In genomic region chr1:86633840-86634750, GRCm38 (mm10) we compare ENCODE assay signal across 9 mouse cellular contexts. TPM values are rescaled to one million over a fixed set of nuclear protein-coding genes. Genes with fewer than 3 reads are reported as not detected.
DNase-seq lines count a peak whose midpoint lies in the region; ATAC-seq and TF ChIP-seq lines count a peak whose summit lies in the region.
"Had no signal": no experiment of that assay in that cellular context is flagged by ENCODE, and none has a peak within 500 bp of the region (broad histone marks: within the 10 kb centered on the region; RNA-seq: fewer than 3 reads in every experiment).

No protein-coding gene starts in this region.

- no peak overlapping the region for H3K4me3 ChIP-seq in lung, embryonic 14.5 days (ENCODE audit: low read depth, low read length)
- H3K4me3 ChIP-seq in lung, postnatal 0 days (ENCODE audit: low read depth, low read length), result no peak overlapping the region
- peak overlapping the region; percentile 14; the same call in 1 of the 2 replicates for H3K4me3 ChIP-seq in forebrain, embryonic 16.5 days (replicated peaks; ENCODE audit: low read length)
- no peak overlapping the region for H3K4me3 ChIP-seq in limb, embryonic 14.5 days (replicated peaks; ENCODE audit: low read length)
- H3K4me3 ChIP-seq in olfactory bulb, adult 2 months (ENCODE audit: insufficient read depth, low read depth, low read length), result no peak overlapping the region
- no peak overlapping the region for H3K4me3 ChIP-seq in intestine, embryonic 16.5 days (ENCODE audit: low read length)

- H3K4me2 ChIP-seq in lung, embryonic 14.5 days, result peak overlapping the region; percentile 38; the same call in 1 of the 2 replicates
- H3K4me2 ChIP-seq in lung, postnatal 0 days (replicated peaks; ENCODE audit: low read depth, low read length), result no peak overlapping the region
- peak overlapping the region; percentile 43 for H3K4me2 ChIP-seq in forebrain, embryonic 16.5 days (ENCODE audit: low read length)
- H3K4me2 ChIP-seq in limb, embryonic 14.5 days (replicated peaks; ENCODE audit: low read depth, low read length, severe bottlenecking), result no peak overlapping the region; the same call in 1 of the 2 replicates
- no peak overlapping the region for H3K4me2 ChIP-seq in intestine, embryonic 16.5 days (ENCODE audit: low read depth, low read length)

- TF ChIP-seq EP300 in lung, postnatal 0 days (IDR thresholded peaks at IDR 0.05), result no peak

- TF ChIP-seq CTCF in lung, embryonic 14.5 days (IDR thresholded peaks at IDR 0.05; ENCODE audit: low read depth), result no peak
- TF ChIP-seq CTCF in lung, postnatal 0 days (IDR thresholded peaks at IDR 0.05), result no peak
- TF ChIP-seq CTCF in olfactory bulb, adult 2 months (IDR thresholded peaks at IDR 0.05; ENCODE audit: insufficient read depth, low read depth, low read length), result no peak

- H3K27ac ChIP-seq in lung, embryonic 14.5 days (ENCODE audit: low read depth), result no peak overlapping the region
- H3K27ac ChIP-seq in lung, postnatal 0 days (ENCODE audit: low read length), result no peak overlapping the region
- peak overlapping the region; percentile 37 for H3K27ac ChIP-seq in forebrain, embryonic 16.5 days (ENCODE audit: low read length)
- no peak overlapping the region for H3K27ac ChIP-seq in limb, embryonic 14.5 days (replicated peaks; ENCODE audit: low read depth, low read length)
- peak overlapping the region; percentile 9; the same call in 1 of the 2 replicates for H3K27ac ChIP-seq in olfactory bulb, adult 2 months (ENCODE audit: insufficient read depth, low read depth, low read length)
- no peak overlapping the region for H3K27ac ChIP-seq in intestine, embryonic 16.5 days (ENCODE audit: low read length)

- TF ChIP-seq POLR2A in limb, embryonic 14.5 days (IDR thresholded peaks at IDR 0.05; ENCODE audit: borderline replicate concordance, extremely low read depth, insufficient read depth, insufficient read length), result no peak
- no peak for TF ChIP-seq POLR2A in olfactory bulb, adult 2 months (IDR thresholded peaks at IDR 0.05; ENCODE audit: insufficient read depth, low read depth, low read length)

- no peaks in the 10 kb centered on the region for H3K27me3 ChIP-seq in lung, embryonic 14.5 days (ENCODE audit: insufficient read depth, low read length)
- no peaks in the 10 kb centered on the region for H3K27me3 ChIP-seq in lung, postnatal 0 days (replicated peaks; ENCODE audit: insufficient read depth, low read length)
- H3K27me3 ChIP-seq in forebrain, embryonic 16.5 days (replicated peaks; ENCODE audit: control insufficient read depth, insufficient read depth, low read length), result no peaks in the 10 kb centered on the region
- H3K27me3 ChIP-seq in limb, embryonic 14.5 days (ENCODE audit: control insufficient read depth, insufficient read depth, low read length), result no peaks in the 10 kb centered on the region
- H3K27me3 ChIP-seq in intestine, embryonic 16.5 days (replicated peaks; ENCODE audit: control insufficient read depth, insufficient read depth, low read length), result no peaks in the 10 kb centered on the region

- H3K36me3 ChIP-seq in lung, embryonic 14.5 days (ENCODE audit: insufficient read depth), result no peaks in the 10 kb centered on the region
- no peaks in the 10 kb centered on the region for H3K36me3 ChIP-seq in lung, postnatal 0 days (ENCODE audit: insufficient read depth, low read length)
- H3K36me3 ChIP-seq in forebrain, embryonic 16.5 days (ENCODE audit: control insufficient read depth, insufficient read depth), result no peaks in the 10 kb centered on the region
- no peaks in the 10 kb centered on the region for H3K36me3 ChIP-seq in limb, embryonic 14.5 days (ENCODE audit: control insufficient read depth, insufficient read depth, low read length)
- no peaks in the 10 kb centered on the region for H3K36me3 ChIP-seq in intestine, embryonic 16.5 days (ENCODE audit: control insufficient read depth, insufficient read depth, low read length)

- no peaks in the 10 kb centered on the region for H3K4me1 ChIP-seq in lung, embryonic 14.5 days (ENCODE audit: insufficient read depth)
- H3K4me1 ChIP-seq in lung, postnatal 0 days (ENCODE audit: insufficient read depth, low read depth, low read length), result no peaks in the 10 kb centered on the region
- H3K4me1 ChIP-seq in forebrain, embryonic 16.5 days (replicated peaks; ENCODE audit: control insufficient read depth, insufficient read depth, low read length), result 0 out of 2 replicates have a peak, but pooled peaks cover 4% of the 10 kb centered on the region
- peaks cover 13% of the 10 kb centered on the region for H3K4me1 ChIP-seq in limb, embryonic 14.5 days (ENCODE audit: control insufficient read depth, insufficient read depth, low read length)
- H3K4me1 ChIP-seq in olfactory bulb, adult 2 months (ENCODE audit: control insufficient read depth, insufficient read depth, low read length), result peaks cover 16% of the 10 kb centered on the region
- H3K4me1 ChIP-seq in intestine, embryonic 16.5 days (ENCODE audit: control insufficient read depth, insufficient read depth, low read length), result peaks cover 16% of the 10 kb centered on the region

- WGBS in lung, embryonic 14.5 days, result 51% methylated on average over 7 of the region's 7 CpGs
- 64% methylated on average over 7 of the region's 7 CpGs for WGBS in lung, postnatal 0 days
- 48% methylated on average over 7 of the region's 7 CpGs for WGBS in forebrain, embryonic 16.5 days
- WGBS in limb, embryonic 14.5 days, result 65% methylated on average over 7 of the region's 7 CpGs
- WGBS in olfactory bulb, adult 2 months, result 52% methylated on average over 7 of the region's 7 CpGs
- 62% methylated on average over 7 of the region's 7 CpGs for WGBS in intestine, embryonic 16.5 days

- H3K9ac ChIP-seq in lung, embryonic 14.5 days, result no peak overlapping the region
- H3K9ac ChIP-seq in lung, postnatal 0 days (replicated peaks; ENCODE audit: low read depth), result no peak overlapping the region
- no peak overlapping the region for H3K9ac ChIP-seq in forebrain, embryonic 16.5 days (replicated peaks; ENCODE audit: low read depth, low read length)
- no peak overlapping the region for H3K9ac ChIP-seq in limb, embryonic 14.5 days (ENCODE audit: low read depth, low read length, severe bottlenecking)
- H3K9ac ChIP-seq in intestine, embryonic 16.5 days (ENCODE audit: low read depth, low read length), result no peak overlapping the region

- no peaks in the 10 kb centered on the region for H3K9me3 ChIP-seq in lung, embryonic 14.5 days (ENCODE audit: low read depth, low read length)
- no peaks in the 10 kb centered on the region for H3K9me3 ChIP-seq in lung, postnatal 0 days (ENCODE audit: low read length)
- H3K9me3 ChIP-seq in forebrain, embryonic 16.5 days (ENCODE audit: control insufficient read depth, low read length), result no peaks in the 10 kb centered on the region
- H3K9me3 ChIP-seq in limb, embryonic 14.5 days (ENCODE audit: control insufficient read depth, low read length), result no peaks in the 10 kb centered on the region
- H3K9me3 ChIP-seq in intestine, embryonic 16.5 days (ENCODE audit: control insufficient read depth, low read length), result no peaks in the 10 kb centered on the region

- ATAC-seq in lung, embryonic 14.5 days (ENCODE audit: insufficient read depth), result no peak
- ATAC-seq in lung, postnatal 0 days, result no peak
- peak; percentile 62 for ATAC-seq in forebrain, embryonic 16.5 days
- ATAC-seq in limb, embryonic 14.5 days (ENCODE audit: low FRiP score, low read depth), result 0 out of 2 replicates have a peak, but pooled peaks have one; percentile 50
- no peak for ATAC-seq in intestine, embryonic 16.5 days

- no peak for DNase-seq in lung, embryonic 14.5 days
- no peak for DNase-seq in lung, postnatal 0 days (ENCODE audit: low spot score)
- peak; percentile 14 for DNase-seq in limb, embryonic 14.5 days (ENCODE audit: low spot score)
- DNase-seq in T-cell, adult 2 months (ENCODE audit: low spot score), result no peak
- no peak for DNase-seq in gastrocnemius, postnatal 10 days
- DNase-seq: adrenal gland, postnatal 10 days had no signal

RNA-seq across cellular contexts. Expression of gene Nppc, which starts 36.3 kb away (rescaled TPM):
- 0.29 TPM in 1 of 2 replicates, not detected in the other for polyA plus RNA-seq in lung, embryonic 14.5 days (2014; fragmentation: Nextera tagmentation; extraction: Ambion mirVana)
- 4.0 and 4.6 TPM in 2 replicates for polyA plus RNA-seq in lung, postnatal 0 days (2015; fragmentation: Nextera tagmentation; extraction: Ambion mirVana)
- 3.7 and 5.2 TPM in 2 replicates for polyA plus RNA-seq in forebrain, embryonic 16.5 days (2015; fragmentation: Nextera tagmentation; extraction: Ambion mirVana)
- 5.6 and 6.4 TPM in 2 replicates for polyA plus RNA-seq in limb, embryonic 14.5 days (2012; rRNA removed)
- polyA plus RNA-seq in limb, embryonic 14.5 days (2014; fragmentation: Nextera tagmentation; extraction: Ambion mirVana), result 4.7 and 6.1 TPM in 2 replicates
- not detected in 2 replicates for polyA plus RNA-seq in olfactory bulb, adult 2 months (2012; ENCODE audit: insufficient read depth, insufficient read length, low replicate concordance, missing spikeins)
- 0.34 and 0.72 TPM in 2 replicates for polyA plus RNA-seq in intestine, embryonic 16.5 days (2015; fragmentation: Nextera tagmentation; extraction: Ambion mirVana)
- total RNA-seq in gastrocnemius, postnatal 10 days (2021), result 1 to 10 TPM; 1.9 to 2.2 TPM

RNA-seq across cellular contexts. Expression of gene Cops7b, which starts 51.4 kb away (rescaled TPM):
- 37.6 and 38.0 TPM in 2 replicates for polyA plus RNA-seq in lung, embryonic 14.5 days (2014; fragmentation: Nextera tagmentation; extraction: Ambion mirVana)
- 18.0 and 19.3 TPM in 2 replicates for polyA plus RNA-seq in lung, postnatal 0 days (2015; fragmentation: Nextera tagmentation; extraction: Ambion mirVana)
- polyA plus RNA-seq in forebrain, embryonic 16.5 days (2015; fragmentation: Nextera tagmentation; extraction: Ambion mirVana), result 59.7 and 64.6 TPM in 2 replicates
- polyA plus RNA-seq in limb, embryonic 14.5 days (2012; rRNA removed), result 62.1 and 68.9 TPM in 2 replicates
- 35.6 and 42.6 TPM in 2 replicates for polyA plus RNA-seq in limb, embryonic 14.5 days (2014; fragmentation: Nextera tagmentation; extraction: Ambion mirVana)
- not detected in 2 replicates for polyA plus RNA-seq in olfactory bulb, adult 2 months (2012; ENCODE audit: insufficient read depth, insufficient read length, low replicate concordance, missing spikeins)
- polyA plus RNA-seq in intestine, embryonic 16.5 days (2015; fragmentation: Nextera tagmentation; extraction: Ambion mirVana), result 31.5 and 35.1 TPM in 2 replicates
- 10 to 100 TPM; 10.5 to 12.6 TPM for total RNA-seq in gastrocnemius, postnatal 10 days (2021)

RNA-seq across cellular contexts. Expression of gene Pde6d, which starts 51.7 kb away (rescaled TPM):
- polyA plus RNA-seq in lung, embryonic 14.5 days (2014; fragmentation: Nextera tagmentation; extraction: Ambion mirVana), result 57.6 and 58.5 TPM in 2 replicates
- 43.4 and 50.4 TPM in 2 replicates for polyA plus RNA-seq in lung, postnatal 0 days (2015; fragmentation: Nextera tagmentation; extraction: Ambion mirVana)
- polyA plus RNA-seq in forebrain, embryonic 16.5 days (2015; fragmentation: Nextera tagmentation; extraction: Ambion mirVana), result 88.7 and 90.1 TPM in 2 replicates
- 61.1 and 63.2 TPM in 2 replicates for polyA plus RNA-seq in limb, embryonic 14.5 days (2012; rRNA removed)
- polyA plus RNA-seq in limb, embryonic 14.5 days (2014; fragmentation: Nextera tagmentation; extraction: Ambion mirVana), result 63.0 and 69.7 TPM in 2 replicates
- not detected in 2 replicates for polyA plus RNA-seq in olfactory bulb, adult 2 months (2012; ENCODE audit: insufficient read depth, insufficient read length, low replicate concordance, missing spikeins)
- 35.1 and 35.2 TPM in 2 replicates for polyA plus RNA-seq in intestine, embryonic 16.5 days (2015; fragmentation: Nextera tagmentation; extraction: Ambion mirVana)
- 10 to 100 TPM; 32.5 to 40.2 TPM for total RNA-seq in gastrocnemius, postnatal 10 days (2021)

Comparison
In these comparisons a context has a peak if more than half of its experiments do, and no peak if none do; other contexts are left out.
1. H3K4me2 ChIP-seq: peak in lung, embryonic 14.5 days (single experiment) and forebrain, embryonic 16.5 days (single experiment); none in lung, postnatal 0 days (single experiment), limb, embryonic 14.5 days (single experiment) and intestine, embryonic 16.5 days (single experiment).
2. ATAC-seq: peak in forebrain, embryonic 16.5 days (single experiment) and limb, embryonic 14.5 days (single experiment); none in lung, embryonic 14.5 days (single experiment), lung, postnatal 0 days (single experiment) and intestine, embryonic 16.5 days (single experiment).
3. H3K27ac ChIP-seq: peak in forebrain, embryonic 16.5 days (single experiment) and olfactory bulb, adult 2 months (single experiment); none in lung, embryonic 14.5 days (single experiment), lung, postnatal 0 days (single experiment), limb, embryonic 14.5 days (single experiment) and intestine, embryonic 16.5 days (single experiment).
4. RNA of gene Cops7b, which starts 51.4 kb away (polyA plus RNA-seq): 59.7 to 64.6 TPM in forebrain, embryonic 16.5 days, 35.6 to 68.9 TPM in limb, embryonic 14.5 days, 37.6 to 38.0 TPM in lung, embryonic 14.5 days, 31.5 to 35.1 TPM in intestine, embryonic 16.5 days and 18.0 to 19.3 TPM in lung, postnatal 0 days; not detected in olfactory bulb, adult 2 months; every median in the first group is over 10 times any median in the second.
5. RNA of gene Pde6d, which starts 51.7 kb away (polyA plus RNA-seq): 88.7 to 90.1 TPM in forebrain, embryonic 16.5 days, 61.1 to 69.7 TPM in limb, embryonic 14.5 days, 57.6 to 58.5 TPM in lung, embryonic 14.5 days, 43.4 to 50.4 TPM in lung, postnatal 0 days and 35.1 to 35.2 TPM in intestine, embryonic 16.5 days; not detected in olfactory bulb, adult 2 months; every median in the first group is over 10 times any median in the second.